Mouse (Mus musculus) thymus, adult 2 months (tissue): Measurements from ENCODE around the gene Bsn.

Source experiments
- CTCF ChIP-seq: fragments of 200-500 bp; IDR thresholded peaks from 2 replicates; pipeline ENCODE4 v1.5.1; 2012; ENCODE audit warnings: mild to moderate bottlenecking, control low read depth, low read length, moderate library complexity, borderline replicate concordance; ENCODE audit not compliant: control insufficient read depth, poor library complexity, insufficient read depth; ENCODE audit errors: extremely low read depth
- POLR2A ChIP-seq: fragments of 200-500 bp; IDR thresholded peaks from 2 replicates; pipeline ENCODE4 v1.6.1; 2012; ENCODE audit warnings: mild to moderate bottlenecking, low read length, control low read depth, moderate library complexity; ENCODE audit not compliant: control insufficient read depth, poor library complexity, insufficient read depth; ENCODE audit errors: extremely low read depth

DNA sequence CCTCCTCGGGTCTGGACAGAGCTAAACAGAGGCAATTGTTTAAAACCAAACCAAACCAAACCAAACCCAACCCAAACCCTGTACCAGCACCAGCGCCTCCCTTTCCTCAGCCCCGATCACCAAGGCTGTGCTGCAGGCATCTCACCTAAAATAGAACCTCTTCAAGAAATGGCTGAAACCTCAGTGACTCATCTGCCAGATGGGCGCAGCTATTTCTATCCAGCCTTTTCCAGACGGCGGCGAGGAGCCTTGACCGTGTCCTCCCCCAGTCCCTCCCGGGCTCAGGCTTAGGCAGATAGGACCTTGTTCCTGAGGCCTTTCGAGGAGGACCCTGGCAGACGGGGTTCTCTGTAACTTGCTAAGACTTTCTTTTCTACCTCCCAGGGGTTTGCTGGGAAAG, 61.9 kb downstream of the Bsn start:
- TF ChIP-seq POLR2A, result no peak
- TF ChIP-seq CTCF, result no peak
